Mouse (Mus musculus): ENCODE measurements around the gene Rdh16f1. TPM values are rescaled to one million over a fixed set of nuclear protein-coding genes. Genes with fewer than 3 reads are reported as not detected.
"Not testable (repeated sequence)": the region's sequence is repeated elsewhere in the genome, so short reads cannot be mapped to it uniquely, and the experiment has no call there.

Rdh16f1 gene
- total RNA-seq, 2 experiments from 2014 or later, result 0.29 TPM; not detected in 1

GRCm38 (mm10) chr10:127748847-127749612, 10.6 kb upstream of the Rdh16f1 start:
- DNase-seq (ENCODE audit: low spot score in 2 of 2), result peak in 1 of 2 experiments; percentile 8

- DNase-seq (ENCODE audit: low spot score in 2 of 2), result peak in 1 of 2 experiments; percentile 9
Observed at GRCm38 (mm10) chr10:127750136-127750777, 9.3 kb upstream of the Rdh16f1 start.

GRCm38 (mm10) chr10:127751548-127751947, 8.0 kb upstream of the Rdh16f1 start, which contains the start of gene Gpr182:
Gpr182 (minus strand) TSS chr10:127751732.
- DNase-seq (ENCODE audit: low spot score in 2 of 2), result no peak

- peak in 1 of 2 experiments; percentile 5 for DNase-seq (ENCODE audit: low spot score in 2 of 2)
Observed at GRCm38 (mm10) chr10:127754566-127755166, 4.9 kb upstream of the Rdh16f1 start.

- DNase-seq (ENCODE audit: low spot score in 2 of 2), result no peak
Observed at GRCm38 (mm10) chr10:127755246-127755645, 4.3 kb upstream of the Rdh16f1 start.

- peak in 1 of 2 experiments; percentile 12 for DNase-seq (ENCODE audit: low spot score in 2 of 2)
Observed at GRCm38 (mm10) chr10:127755770-127756468, 3.7 kb upstream of the Rdh16f1 start.

GRCm38 (mm10) chr10:127762926-127763325, 3.3 kb downstream of the Rdh16f1 start:
- not testable (repeated sequence) for DNase-seq (ENCODE audit: low spot score in 2 of 2)

- no peak for DNase-seq (ENCODE audit: low spot score in 2 of 2)
Observed at GRCm38 (mm10) chr10:127763914-127764680, 4.5 kb downstream of the Rdh16f1 start.

- DNase-seq (ENCODE audit: low spot score in 2 of 2), result no peak
Observed at GRCm38 (mm10) chr10:127766564-127766963, 7.0 kb downstream of the Rdh16f1 start.

- DNase-seq (ENCODE audit: low spot score in 2 of 2), result no peak
Observed at GRCm38 (mm10) chr10:127776011-127776410, 16.4 kb downstream of the Rdh16f1 start, which contains the start of gene Rdh9. Rdh9 (plus strand) TSS chr10:127776386.

- DNase-seq (ENCODE audit: low spot score in 2 of 2), result not testable (repeated sequence)
Observed at GRCm38 (mm10) chr10:127782321-127782720, 22.7 kb downstream of the Rdh16f1 start.

GRCm38 (mm10) chr10:127785411-127785810, 25.8 kb downstream of the Rdh16f1 start:
- DNase-seq (ENCODE audit: low spot score in 2 of 2), result not testable (repeated sequence)

GRCm38 (mm10) chr10:127799295-127799694, 39.7 kb downstream of the Rdh16f1 start:
- no peak for DNase-seq (ENCODE audit: low spot score in 2 of 2)

- DNase-seq (ENCODE audit: low spot score in 2 of 2), result no peak
Observed at GRCm38 (mm10) chr10:127800891-127801290, 41.3 kb downstream of the Rdh16f1 start, which contains the start of gene Rdh16. Rdh16 (plus strand) TSS chr10:127801152.

- DNase-seq (ENCODE audit: low spot score in 2 of 2), result no peak
Observed at GRCm38 (mm10) chr10:127801612-127802011, 42.0 kb downstream of the Rdh16f1 start.

- DNase-seq (ENCODE audit: low spot score in 2 of 2), result no peak
Observed at GRCm38 (mm10) chr10:127802236-127802635, 42.6 kb downstream of the Rdh16f1 start.

- DNase-seq (ENCODE audit: low spot score in 2 of 2), result no peak
Observed at GRCm38 (mm10) chr10:127804416-127804815, 44.8 kb downstream of the Rdh16f1 start.

- DNase-seq (ENCODE audit: low spot score in 2 of 2), result no peak
Observed at GRCm38 (mm10) chr10:127815888-127816287, 56.3 kb downstream of the Rdh16f1 start.

- DNase-seq (ENCODE audit: low spot score in 2 of 2), result not testable (repeated sequence)
Observed at GRCm38 (mm10) chr10:127817268-127817910, 57.8 kb downstream of the Rdh16f1 start.

GRCm38 (mm10) chr10:127821806-127822205, 62.2 kb downstream of the Rdh16f1 start:
- DNase-seq (ENCODE audit: low spot score in 2 of 2), result not testable (repeated sequence)

Data from gastrocnemius, postnatal 4 days (tissue).